Mouse (Mus musculus): ENCODE measurements at regions not wholly inside any gene's neighbourhood (a gene's known extent, or its start where the extent isn't known, plus 50 kb on each side); places are given as distances from the start of the nearest gene placed in this dataset.
"Not testable (repeated sequence)": the region's sequence is repeated elsewhere in the genome, so short reads cannot be mapped to it uniquely, and the experiment has no call there.

- H3K36me3 ChIP-seq (ENCODE audit: control insufficient read depth, insufficient read depth, low read length), result no peaks in the 10 kb centered on the region
- 68% methylated on average over 3 of the region's 3 CpGs for WGBS
- no peak overlapping the region for H3K4me3 ChIP-seq (ENCODE audit: low read depth, low read length)
- no peaks in the 10 kb centered on the region for H3K4me1 ChIP-seq (ENCODE audit: control insufficient read depth, insufficient read depth, insufficient read length, low read length)
- no peaks in the 10 kb centered on the region for H3K27me3 ChIP-seq (ENCODE audit: control insufficient read depth, insufficient read depth, low read length)
- no peak for TF ChIP-seq POLR2A (IDR thresholded peaks at IDR 0.05; ENCODE audit: low read depth, low read length)
- TF ChIP-seq CTCF (IDR thresholded peaks at IDR 0.05; ENCODE audit: extremely low read depth, insufficient read length, insufficient replicate concordance, low read depth, low read length), result no peak
- H3K27ac ChIP-seq (ENCODE audit: insufficient read depth, low read depth, low read length), result no peak overlapping the region
These were observed 177.1 kb upstream of the Arhgap18 start for GRCm38 (mm10) chr10:26576153-26576552.

GRCm38 (mm10) chr10:26577087-26577486, 176.1 kb upstream of the Arhgap18 start:
- Histone ChIP-seq H3K4me3 (ENCODE audit: low read depth, low read length) (no peak overlapping the region), H3K36me3 (ENCODE audit: control insufficient read depth, insufficient read depth, low read length) (no peaks in the 10 kb centered on the region), H3K27me3 (ENCODE audit: control insufficient read depth, insufficient read depth, low read length) (no peaks in the 10 kb centered on the region), H3K27ac (ENCODE audit: insufficient read depth, low read depth, low read length) (no peak overlapping the region), H3K4me1 (ENCODE audit: control insufficient read depth, insufficient read depth, insufficient read length, low read length) (no peaks in the 10 kb centered on the region)
- 90% methylated on average over 2 of the region's 2 CpGs for WGBS
- TF ChIP-seq POLR2A (IDR thresholded peaks at IDR 0.05; ENCODE audit: low read depth, low read length) (no peak), CTCF (IDR thresholded peaks at IDR 0.05; ENCODE audit: extremely low read depth, insufficient read length, insufficient replicate concordance, low read depth, low read length) (no peak)

GRCm38 (mm10) chr10:26585106-26585505, 168.1 kb upstream of the Arhgap18 start:
- H3K27ac ChIP-seq (ENCODE audit: insufficient read depth, low read depth, low read length), result no peak overlapping the region
- H3K36me3 ChIP-seq (ENCODE audit: control insufficient read depth, insufficient read depth, low read length), result no peaks in the 10 kb centered on the region
- TF ChIP-seq POLR2A (IDR thresholded peaks at IDR 0.05; ENCODE audit: low read depth, low read length), result no peak
- TF ChIP-seq CTCF (IDR thresholded peaks at IDR 0.05; ENCODE audit: extremely low read depth, insufficient read length, insufficient replicate concordance, low read depth, low read length), result no peak
- no peak overlapping the region for H3K4me3 ChIP-seq (ENCODE audit: low read depth, low read length)
- no peaks in the 10 kb centered on the region for H3K27me3 ChIP-seq (ENCODE audit: control insufficient read depth, insufficient read depth, low read length)
- no peaks in the 10 kb centered on the region for H3K4me1 ChIP-seq (ENCODE audit: control insufficient read depth, insufficient read depth, insufficient read length, low read length)
- 62% methylated on average over 2 of the region's 2 CpGs for WGBS

- H3K27me3 ChIP-seq (ENCODE audit: control insufficient read depth, insufficient read depth, low read length); H3K4me3 ChIP-seq (ENCODE audit: low read depth, low read length); H3K36me3 ChIP-seq (ENCODE audit: control insufficient read depth, insufficient read depth, low read length); H3K4me1 ChIP-seq (ENCODE audit: control insufficient read depth, insufficient read depth, insufficient read length, low read length); H3K27ac ChIP-seq (ENCODE audit: insufficient read depth, low read depth, low read length): not testable (repeated sequence)
- 70% methylated on average over 4 of the region's 4 CpGs for WGBS
These were observed 146.1 kb upstream of the Arhgap18 start for GRCm38 (mm10) chr10:26607081-26607480.

GRCm38 (mm10) chr10:26611246-26611645, 142.0 kb upstream of the Arhgap18 start:
- no peak for TF ChIP-seq POLR2A (IDR thresholded peaks at IDR 0.05; ENCODE audit: low read depth, low read length)
- Histone ChIP-seq H3K36me3 (ENCODE audit: control insufficient read depth, insufficient read depth, low read length) (no peaks in the 10 kb centered on the region), H3K4me1 (ENCODE audit: control insufficient read depth, insufficient read depth, insufficient read length, low read length) (no peaks in the 10 kb centered on the region)

GRCm38 (mm10) chr10:26630196-26630760, 122.9 kb upstream of the Arhgap18 start:
- Histone ChIP-seq H3K27ac (ENCODE audit: insufficient read depth, low read depth, low read length) (no peak overlapping the region), H3K4me3 (ENCODE audit: low read depth, low read length) (no peak overlapping the region), H3K36me3 (ENCODE audit: control insufficient read depth, insufficient read depth, low read length) (no peaks in the 10 kb centered on the region), H3K27me3 (ENCODE audit: control insufficient read depth, insufficient read depth, low read length) (no peaks in the 10 kb centered on the region), H3K4me1 (ENCODE audit: control insufficient read depth, insufficient read depth, insufficient read length, low read length) (no peaks in the 10 kb centered on the region)
- 68% methylated on average over 4 of the region's 4 CpGs for WGBS
- TF ChIP-seq POLR2A (IDR thresholded peaks at IDR 0.05; ENCODE audit: low read depth, low read length), result no peak
- no peak for TF ChIP-seq CTCF (IDR thresholded peaks at IDR 0.05; ENCODE audit: extremely low read depth, insufficient read length, insufficient replicate concordance, low read depth, low read length)

More at GRCm38 (mm10) chr10:26611246-26611645, 142.0 kb upstream of the Arhgap18 start:
- H3K4me3 ChIP-seq (ENCODE audit: low read depth, low read length), result no peak overlapping the region
- no peaks in the 10 kb centered on the region for H3K27me3 ChIP-seq (ENCODE audit: control insufficient read depth, insufficient read depth, low read length)
- no peak overlapping the region for H3K27ac ChIP-seq (ENCODE audit: insufficient read depth, low read depth, low read length)

GRCm38 (mm10) chr10:26632266-26632665, 121.0 kb upstream of the Arhgap18 start:
- H3K36me3 ChIP-seq (ENCODE audit: control insufficient read depth, insufficient read depth, low read length), result no peaks in the 10 kb centered on the region
- H3K4me1 ChIP-seq (ENCODE audit: control insufficient read depth, insufficient read depth, insufficient read length, low read length), result no peaks in the 10 kb centered on the region
- no peak overlapping the region for H3K27ac ChIP-seq (ENCODE audit: insufficient read depth, low read depth, low read length)
- TF ChIP-seq CTCF (IDR thresholded peaks at IDR 0.05; ENCODE audit: extremely low read depth, insufficient read length, insufficient replicate concordance, low read depth, low read length), result no peak
- TF ChIP-seq POLR2A (IDR thresholded peaks at IDR 0.05; ENCODE audit: low read depth, low read length), result no peak
- 93% methylated on average over 5 of the region's 5 CpGs for WGBS
- no peaks in the 10 kb centered on the region for H3K27me3 ChIP-seq (ENCODE audit: control insufficient read depth, insufficient read depth, low read length)
- no peak overlapping the region for H3K4me3 ChIP-seq (ENCODE audit: low read depth, low read length)

GRCm38 (mm10) chr10:26637459-26637858, 115.8 kb upstream of the Arhgap18 start:
- 71% methylated on average over 3 of the region's 3 CpGs for WGBS
- Histone ChIP-seq H3K27ac (ENCODE audit: insufficient read depth, low read depth, low read length) (no peak overlapping the region), H3K27me3 (ENCODE audit: control insufficient read depth, insufficient read depth, low read length) (no peaks in the 10 kb centered on the region), H3K36me3 (ENCODE audit: control insufficient read depth, insufficient read depth, low read length) (no peaks in the 10 kb centered on the region), H3K4me1 (ENCODE audit: control insufficient read depth, insufficient read depth, insufficient read length, low read length) (no peaks in the 10 kb centered on the region), H3K4me3 (ENCODE audit: low read depth, low read length) (no peak overlapping the region)
- TF ChIP-seq POLR2A (IDR thresholded peaks at IDR 0.05; ENCODE audit: low read depth, low read length) (no peak), CTCF (IDR thresholded peaks at IDR 0.05; ENCODE audit: extremely low read depth, insufficient read length, insufficient replicate concordance, low read depth, low read length) (no peak)

Measured in small intestine, adult 2 months (tissue).